Mouse (Mus musculus) thymus, adult 18-20 months (tissue): ENCODE measurements around the gene Wwox.

Experiments used
- DNase-seq, 2 experiments: peaks; one replicate each; pipeline ENCODE4 v3.0.0; 2022; ENCODE audit warnings: mixed read lengths in 2 of 2

Gene Wwox

DNA sequence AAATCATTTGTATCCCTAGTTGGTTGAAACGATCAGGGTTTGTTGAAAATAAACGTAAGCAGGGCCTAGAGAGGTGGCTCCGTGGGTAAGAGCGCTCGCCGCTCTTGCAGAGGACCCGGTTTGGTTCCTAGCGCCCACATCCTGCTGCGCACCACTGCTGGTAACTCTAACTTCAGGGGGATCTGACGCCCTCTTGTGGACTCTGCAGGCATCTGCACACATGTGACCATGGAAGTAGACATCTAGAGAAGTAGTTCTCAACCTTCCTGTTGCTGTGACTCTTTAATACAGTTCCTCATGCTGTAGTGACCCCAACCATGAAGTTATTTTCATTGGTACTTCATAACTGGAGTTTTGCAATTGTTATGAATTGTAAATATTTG is 29.7 kb downstream of the Wwox start:
- no peak for DNase-seq

DNA sequence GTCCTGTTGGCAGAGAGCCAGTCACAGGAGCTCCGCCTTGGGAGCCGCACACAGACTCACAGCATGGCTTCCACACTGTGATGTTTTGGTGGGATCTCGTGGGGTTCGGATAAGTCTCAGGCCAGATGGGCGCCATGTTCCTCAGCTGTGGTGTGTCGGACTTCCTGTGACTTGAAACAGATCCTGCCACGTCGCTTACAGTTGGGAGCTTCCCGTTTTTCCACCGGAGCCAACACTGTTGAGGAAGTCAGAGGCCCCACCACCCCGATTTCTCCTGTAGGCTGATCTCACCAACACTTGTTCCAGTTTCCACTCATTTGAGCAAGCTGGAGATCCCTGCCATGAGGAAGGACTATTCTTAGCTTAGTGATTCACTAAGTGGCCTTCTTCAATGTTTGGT is 34.1 kb downstream of the Wwox start:
- DNase-seq = no peak

DNA sequence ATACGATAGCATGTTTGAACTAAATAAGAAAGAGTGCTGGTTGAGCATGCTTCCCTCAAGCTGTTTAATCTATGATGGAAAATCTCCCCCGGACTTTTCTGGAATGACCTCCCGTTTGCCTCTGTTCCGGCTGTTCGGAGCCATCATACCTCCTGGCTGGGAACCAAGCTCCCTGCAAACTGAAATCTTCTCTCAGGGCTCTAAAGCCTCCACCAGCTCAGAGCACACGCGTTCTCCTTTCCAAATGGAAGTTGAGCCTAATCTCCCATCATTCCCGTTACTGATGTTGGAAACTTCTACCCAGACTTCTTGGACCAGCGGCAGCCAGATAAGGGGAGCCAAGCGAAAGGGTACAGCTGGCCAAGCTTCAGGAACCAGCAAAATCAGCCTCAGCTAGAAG is 37.5 kb downstream of the Wwox start:
- DNase-seq = no peak

DNA sequence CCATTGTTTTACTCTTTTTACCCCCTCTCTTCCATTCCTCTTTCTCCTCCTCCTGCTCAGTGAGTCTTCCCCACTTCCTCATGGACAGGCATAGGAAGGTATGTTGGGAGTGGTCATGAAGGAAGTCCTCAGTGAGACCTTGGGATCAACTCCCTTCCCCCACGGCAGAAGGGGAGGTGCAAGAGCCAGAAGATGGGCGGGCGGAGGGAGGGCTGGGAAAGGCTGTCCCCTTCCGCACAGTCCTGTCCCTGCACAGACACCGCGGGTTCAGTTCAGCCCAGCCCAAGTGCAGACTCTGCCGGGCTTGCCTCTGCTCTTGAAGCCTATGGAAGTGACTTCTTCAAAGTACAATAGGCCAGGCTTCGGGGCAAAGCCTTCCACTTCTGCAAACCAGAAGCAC is 38.3 kb downstream of the Wwox start:
- no peak for DNase-seq

DNA sequence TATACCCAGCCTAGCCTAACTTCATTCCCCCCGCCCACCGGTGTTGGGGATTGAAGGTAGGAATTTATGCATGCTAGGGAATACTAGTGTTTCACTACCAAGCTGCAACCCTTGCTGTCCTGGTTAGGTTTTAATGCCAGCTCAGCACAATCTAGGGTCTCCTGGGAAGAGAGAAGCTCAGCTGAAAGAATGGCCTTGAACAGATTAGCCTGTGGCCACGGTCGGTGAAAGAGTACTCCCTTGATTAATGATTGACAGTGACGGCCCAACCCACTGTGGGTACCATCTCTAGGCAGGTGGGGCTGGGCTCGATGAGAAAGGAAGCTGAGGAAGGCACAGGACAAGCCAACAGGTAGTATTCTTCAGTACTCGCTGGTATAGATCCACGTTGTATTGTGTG is 40.3 kb downstream of the Wwox start:
- DNase-seq = no peak

DNA sequence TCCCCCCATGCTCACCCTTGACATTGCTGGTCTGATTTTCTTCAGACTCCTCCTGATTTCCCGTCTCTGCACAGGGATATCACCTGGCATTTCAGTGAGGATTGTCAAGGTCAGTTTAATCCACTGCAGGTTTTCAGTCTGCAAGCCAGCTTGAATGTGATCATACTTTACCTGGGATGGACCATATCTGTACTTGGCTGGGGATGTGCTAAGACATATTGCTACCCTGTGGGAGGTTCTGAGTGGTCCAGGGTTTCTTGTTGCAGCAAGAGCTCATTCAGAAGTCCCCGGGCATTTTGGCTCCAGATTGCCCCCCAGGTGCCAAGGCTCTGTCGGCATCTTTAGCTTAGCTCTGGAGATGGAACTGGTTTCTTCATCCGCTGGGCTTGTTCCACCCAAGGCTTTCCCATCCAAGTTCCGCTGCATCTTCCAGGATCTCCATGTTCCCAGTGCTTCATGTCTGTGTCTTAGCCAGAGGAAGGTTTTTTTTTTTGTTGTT is 52.3 kb downstream of the Wwox start:
- no peak for DNase-seq

DNA sequence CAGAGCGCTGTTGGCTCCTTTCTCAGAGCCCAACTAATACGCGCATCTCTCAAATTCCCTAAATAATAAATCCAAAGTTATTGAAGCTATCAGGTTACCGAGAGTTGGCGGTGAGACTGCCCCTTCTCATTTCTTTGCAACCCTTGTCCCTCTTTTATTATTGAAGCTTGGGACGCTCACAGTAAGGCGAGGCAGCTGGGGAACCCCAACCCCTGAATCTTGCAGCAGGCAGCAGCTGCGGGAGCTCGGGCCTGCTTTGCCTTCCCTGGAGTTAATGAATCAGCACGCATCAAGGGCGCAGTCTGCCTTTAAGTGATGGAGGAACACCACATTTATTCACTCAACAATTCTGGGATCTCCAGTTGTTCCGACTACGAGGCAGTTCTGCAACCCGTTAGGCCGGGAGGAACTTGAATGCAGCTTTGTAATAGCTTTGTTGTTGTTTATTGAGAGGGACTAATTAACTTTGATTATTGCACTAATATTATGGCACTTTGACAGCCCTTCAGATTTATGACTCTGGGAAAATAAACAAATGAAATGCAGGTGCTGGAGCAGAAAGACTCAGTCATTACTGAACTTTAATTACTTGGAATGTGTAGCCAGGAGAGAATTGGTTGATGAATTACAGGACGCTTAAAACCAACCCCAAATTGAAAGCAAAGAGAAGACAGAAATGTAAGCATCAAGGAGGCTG is 60.1 kb downstream of the Wwox start:
- DNase-seq = no peak

DNA sequence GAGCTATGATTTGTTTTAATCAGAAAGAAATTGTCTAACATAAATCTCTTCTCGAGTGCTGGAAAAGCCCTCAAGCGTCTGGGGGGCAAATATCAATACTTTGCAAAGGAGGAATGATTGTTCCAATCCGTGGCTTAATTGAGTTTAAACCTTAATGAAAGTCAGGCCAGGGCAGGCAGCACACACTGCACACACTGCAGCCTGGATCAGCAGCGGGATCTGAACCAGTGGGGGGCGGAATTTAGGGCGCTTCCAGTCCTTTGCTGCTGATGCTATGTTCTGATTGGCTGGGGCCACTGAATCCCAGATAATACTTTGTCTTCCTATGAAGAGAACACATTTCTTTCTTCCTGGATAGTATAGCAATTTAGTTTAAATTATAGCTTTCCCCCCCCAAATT is 62.5 kb downstream of the Wwox start:
- no peak for DNase-seq

DNA sequence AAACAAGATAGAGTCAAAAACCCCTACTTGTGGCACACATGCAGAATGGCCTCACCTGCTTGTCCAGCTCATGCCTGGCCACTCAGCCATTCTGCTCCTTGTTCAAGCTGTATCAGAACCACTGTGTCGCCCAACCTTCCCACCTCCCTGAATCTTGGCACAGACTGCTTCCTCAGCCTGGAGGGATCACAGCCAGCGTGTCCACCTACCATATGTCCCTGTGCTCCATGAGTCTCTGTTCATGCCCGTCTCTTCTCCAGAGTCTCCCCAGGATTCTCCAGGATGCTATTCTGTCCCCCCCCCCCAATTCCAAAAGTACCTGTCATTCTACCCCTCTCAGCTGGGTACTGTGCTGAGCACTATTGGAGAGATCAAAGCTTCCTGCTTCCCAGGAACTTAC is 63.7 kb downstream of the Wwox start:
- no peak for DNase-seq

DNA sequence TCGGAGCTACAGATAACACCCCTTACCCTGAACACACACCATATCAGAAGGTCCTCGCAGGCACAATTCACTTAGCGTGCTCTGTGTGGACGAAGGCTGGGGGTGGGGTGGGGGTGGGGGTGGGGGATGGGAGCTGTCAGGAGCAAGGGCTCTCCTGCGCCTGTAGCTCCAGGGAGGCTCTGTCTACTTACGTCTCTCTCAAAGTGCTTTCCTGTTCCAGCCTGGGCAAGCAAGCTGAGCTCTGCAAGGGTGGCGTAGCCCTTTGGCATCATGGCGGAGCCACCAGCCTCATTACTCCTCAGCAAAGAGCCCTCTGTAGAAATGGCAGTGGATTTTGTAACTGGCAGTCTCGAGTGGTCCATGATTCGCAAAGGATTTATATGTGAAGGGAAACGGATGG is 65.4 kb downstream of the Wwox start:
- no peak for DNase-seq

DNA sequence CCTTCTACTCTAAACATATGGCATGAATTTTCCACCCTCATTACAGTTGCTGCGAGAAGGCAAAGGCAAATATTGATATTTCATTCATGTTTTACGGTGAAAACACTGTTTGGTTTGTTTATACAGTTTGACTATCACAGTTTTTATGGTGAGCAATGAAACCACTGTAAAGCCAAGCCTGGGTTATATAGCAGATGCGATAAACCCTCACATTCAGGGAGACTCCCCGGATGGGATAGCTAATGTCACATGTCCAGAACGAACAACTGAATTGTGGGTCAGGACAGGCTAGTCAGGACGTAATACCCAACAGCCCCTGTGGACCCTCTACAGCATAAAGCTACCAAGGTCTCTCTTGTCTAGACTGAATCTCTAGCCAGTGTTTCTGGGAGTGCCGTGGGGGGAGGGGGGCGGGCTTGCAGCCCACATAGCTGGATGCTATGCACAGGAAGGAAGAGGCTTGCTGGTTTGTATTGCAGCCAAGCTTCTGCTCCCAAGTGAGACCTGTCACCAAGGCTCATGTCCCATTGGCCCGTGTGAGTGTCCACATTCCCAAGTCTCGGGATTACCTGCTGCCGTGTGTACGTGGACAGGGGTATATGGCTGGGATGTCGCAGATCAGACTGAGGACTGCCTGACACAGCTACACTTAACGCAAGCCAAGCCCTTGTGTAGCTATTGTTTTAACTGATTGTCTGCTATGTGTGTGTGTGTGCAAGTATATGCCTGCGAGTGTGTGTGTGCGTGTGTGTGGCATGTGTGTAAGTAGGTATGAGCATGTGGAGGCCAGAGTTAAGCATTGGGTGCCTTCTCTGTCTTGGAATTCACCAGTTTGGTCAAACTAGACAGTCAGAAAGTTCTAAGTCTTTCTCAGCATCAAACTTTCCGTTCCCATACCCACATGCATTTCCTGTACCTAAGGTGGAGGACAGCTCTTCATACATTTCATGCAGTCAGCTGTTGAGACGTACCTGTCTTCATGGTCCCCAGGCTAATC is 66.2 kb downstream of the Wwox start:
- no peak for DNase-seq

DNA sequence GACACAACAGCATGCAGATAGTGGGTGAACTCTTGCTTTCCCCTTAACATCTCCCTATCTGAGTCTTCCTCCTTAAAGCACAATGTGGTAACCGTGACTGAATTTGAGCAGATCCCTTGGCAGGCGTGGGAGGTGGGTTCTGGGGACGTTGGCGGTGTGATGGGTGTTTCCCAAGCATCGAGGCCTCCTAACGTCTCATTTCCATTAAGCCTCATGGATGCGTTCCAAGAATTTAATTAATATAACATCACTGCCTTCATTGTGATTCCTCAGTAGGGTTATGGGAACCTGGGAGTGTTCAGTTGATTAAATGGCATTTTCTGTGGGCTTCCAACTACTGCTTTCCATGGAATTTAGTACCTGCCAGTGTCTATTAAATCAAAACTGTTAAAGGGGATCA is 67.9 kb downstream of the Wwox start:
- no peak for DNase-seq

DNA sequence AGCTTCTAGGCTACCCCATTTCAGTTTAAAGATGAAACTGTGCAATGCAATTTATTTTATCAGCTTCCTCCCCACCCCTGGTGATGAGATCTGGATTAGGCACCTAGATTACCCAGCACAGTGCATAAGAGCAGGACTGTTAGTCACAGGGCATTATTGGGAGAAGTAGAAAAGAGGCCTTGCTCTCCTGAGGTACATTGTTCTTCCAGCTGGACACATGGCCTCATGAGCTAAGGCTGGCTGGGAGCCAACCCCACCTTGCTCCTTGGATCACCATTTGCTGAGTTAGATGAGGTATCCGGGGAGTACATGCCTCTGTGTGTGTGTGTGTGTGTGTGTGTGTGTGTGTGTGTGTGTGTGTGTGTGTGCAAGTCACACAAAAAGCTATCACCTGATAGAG is 70.8 kb downstream of the Wwox start:
- DNase-seq = no peak

DNA sequence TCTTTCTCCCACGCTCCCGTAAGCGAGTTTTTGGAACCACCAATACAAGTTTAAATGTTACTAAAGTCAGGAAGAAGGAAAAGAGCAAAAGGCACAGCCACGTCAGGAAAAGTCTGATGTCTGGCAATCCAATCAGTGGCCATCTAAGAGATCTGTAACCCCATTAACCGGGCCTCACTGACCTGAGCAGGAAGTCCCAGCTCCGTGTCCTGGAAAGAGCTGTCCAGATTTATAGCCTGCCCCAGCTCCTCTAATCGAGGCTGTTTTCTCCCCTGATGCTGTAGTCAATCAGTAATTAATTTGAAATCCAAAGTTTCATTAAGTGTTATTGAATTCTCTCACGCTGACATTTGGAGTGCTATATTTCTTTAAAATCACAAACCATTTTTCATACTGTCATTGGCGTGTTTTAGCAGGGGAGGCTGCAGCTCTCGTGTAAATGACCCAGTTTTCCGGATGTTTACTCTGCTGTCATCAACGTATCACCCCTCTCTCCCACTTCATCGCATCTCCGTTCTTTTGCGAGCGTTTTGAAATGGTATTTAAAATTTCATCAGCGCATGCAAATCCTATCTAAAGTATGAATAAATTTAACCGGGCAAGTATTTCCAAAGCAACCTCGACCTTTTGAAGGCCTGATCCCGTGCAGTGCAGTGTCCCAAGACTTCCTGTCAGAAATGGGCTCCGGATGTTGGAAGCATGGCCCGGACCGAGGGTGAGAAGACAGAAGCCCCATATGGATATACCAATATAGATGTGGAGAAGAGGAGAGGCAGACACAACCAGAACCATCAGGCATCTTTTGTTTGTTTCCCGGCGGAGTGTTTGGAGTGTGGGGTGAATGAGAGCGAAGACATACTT is 72.8 kb downstream of the Wwox start:
- no peak for DNase-seq

DNA sequence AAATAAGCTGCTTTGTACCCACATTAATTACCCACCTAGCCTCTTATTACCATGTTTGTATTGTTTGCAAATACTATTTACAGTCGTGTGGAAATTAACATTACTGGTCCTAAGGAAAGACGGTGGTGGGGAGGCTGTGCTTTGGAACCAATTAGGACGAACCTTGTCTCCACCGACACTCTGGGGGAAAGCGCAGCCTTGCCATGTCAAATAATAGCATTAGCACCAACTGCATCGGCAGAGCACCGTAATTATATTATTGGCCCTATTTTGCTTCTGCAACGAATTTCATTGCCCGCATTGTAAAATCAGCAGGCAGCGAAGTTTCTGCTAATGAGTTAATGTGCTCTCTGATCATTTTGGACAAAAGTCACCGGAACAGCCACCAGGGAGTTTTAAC is 75.2 kb downstream of the Wwox start:
- DNase-seq = no peak

DNA sequence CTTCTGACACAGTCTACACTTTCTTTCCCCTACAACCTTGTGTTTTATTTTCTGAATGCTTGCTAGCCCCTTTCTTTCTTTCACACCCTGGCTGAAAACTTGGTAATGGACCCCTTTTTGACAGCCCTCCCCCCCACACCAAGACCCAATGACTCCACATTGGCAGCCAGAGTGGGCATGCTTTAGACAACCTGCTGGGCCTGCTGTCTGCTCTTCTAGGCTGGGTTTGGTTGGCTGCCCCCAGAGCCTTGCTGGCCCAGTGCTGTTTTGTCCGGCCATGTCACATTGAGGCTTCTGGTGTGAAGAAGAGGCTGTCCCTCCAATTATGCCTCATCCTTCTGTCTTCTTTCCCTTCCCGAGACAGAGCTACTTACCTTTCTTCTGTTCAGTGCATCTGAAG is 83.6 kb downstream of the Wwox start:
- no peak for DNase-seq

DNA sequence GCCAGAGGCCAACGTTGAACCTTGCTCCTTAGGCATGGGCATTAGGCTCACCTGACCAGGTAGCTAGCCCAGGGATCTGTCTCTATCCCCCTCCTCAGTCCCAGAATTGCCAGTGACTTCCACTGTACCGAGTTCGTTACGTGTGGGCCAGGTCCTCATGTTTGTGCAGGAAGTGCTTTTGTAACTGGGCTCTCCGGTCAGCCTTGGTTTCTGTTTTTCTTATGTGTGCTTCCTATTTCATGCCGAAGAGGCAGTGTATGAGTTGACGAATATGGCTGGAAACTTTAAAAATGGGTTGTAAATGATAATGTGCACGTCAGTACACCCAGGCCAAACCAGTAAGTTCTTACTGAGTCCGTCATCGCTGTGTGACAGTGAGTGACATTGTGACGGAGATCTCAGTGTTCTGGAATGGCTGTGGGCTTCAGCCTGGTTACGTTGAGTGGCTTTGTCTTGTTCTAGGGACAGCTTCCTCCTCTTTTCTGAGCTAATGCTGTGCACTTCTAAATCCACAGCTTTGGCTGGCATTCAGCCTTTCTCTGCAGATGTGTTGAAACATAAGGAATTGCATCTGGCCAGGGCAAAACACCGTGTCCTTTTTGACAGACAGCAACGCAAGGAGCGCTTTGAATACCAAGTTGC is 87.3 kb downstream of the Wwox start:
- DNase-seq = no peak

DNA sequence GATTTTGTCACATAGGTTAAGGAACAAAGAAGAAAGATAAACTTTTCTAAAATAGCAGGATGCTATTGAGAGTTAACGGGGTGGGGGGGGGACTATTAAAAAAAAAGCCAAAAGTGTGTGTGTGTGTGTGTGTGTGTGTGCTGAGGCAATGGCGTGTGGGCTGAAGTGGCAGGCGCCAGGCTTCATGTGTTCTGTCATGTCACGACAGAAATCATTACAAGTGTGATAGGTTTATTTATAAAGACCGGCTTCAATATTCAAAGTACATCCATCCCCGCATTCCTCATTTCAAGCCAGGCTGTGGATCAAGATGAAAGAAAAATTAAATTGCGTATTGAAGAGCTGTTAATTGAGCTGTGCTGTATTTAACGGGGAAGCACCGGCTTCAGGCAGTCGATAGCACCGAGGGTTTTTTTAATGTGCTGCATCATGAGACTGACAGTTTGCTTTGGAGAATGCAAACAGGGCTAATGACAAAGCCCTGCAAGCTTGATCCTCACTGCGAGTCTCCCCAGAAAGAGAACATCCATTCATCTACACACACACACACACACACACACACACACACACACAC is 88.3 kb downstream of the Wwox start:
- no peak for DNase-seq

DNA sequence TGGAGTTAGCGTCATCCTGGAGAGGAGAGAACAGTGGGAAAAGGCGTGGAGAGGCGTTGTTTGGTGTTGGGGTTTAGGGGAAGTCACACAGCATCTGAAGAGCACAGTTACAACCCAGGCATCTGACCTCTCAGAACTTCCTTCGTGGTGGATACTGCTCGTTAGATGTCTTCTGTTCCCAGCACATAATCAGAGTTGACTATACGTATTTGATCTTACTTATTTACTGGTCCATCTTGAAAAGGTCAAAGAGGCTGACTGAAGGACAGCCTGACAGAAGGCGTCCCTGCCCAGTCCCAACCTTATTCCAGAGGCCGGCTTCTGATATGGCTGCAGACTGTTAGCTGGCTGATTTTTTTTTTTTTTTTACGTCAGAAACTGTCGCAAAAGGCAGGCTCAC is 90.1 kb downstream of the Wwox start:
- DNase-seq = no peak

DNA sequence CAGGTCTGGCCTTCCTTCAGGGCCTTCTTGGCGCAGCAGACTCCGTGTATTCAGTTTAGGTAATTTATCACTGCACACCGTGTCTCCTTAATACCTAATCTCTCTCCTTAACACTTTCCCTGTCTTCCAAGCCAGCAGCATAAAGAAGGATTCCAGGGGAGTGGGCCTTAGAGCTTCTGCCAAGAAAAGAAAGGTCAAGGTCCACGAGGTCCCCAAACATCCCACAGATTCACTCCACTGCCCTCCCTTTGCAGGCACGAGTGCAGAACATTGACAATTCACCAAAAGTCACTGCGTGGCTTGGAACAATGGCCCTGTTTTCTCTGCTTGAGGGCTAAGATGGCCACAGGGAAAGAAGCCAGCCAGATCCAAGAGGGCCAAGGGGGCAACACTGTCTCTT is 96.7 kb downstream of the Wwox start:
- DNase-seq = no peak

DNA sequence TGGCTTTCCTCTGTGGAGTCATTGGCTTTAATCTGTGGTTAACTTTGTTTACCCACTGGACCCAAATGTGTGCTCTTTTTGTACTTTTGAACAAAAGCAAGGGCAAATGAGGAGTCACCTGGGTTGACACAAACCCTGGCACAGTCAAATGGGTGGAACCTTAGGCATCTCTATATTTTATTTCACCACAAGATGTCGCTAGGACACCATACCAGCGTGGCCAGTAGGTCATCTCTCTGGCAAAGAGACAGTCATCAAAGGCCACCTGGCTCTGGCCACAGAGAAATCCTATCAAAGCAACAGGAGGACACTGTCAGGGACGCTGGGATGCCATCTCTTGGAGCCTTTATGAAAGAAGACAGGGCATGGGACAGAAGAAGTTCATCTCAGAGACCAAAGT is 101.7 kb downstream of the Wwox start:
- no peak for DNase-seq

DNA sequence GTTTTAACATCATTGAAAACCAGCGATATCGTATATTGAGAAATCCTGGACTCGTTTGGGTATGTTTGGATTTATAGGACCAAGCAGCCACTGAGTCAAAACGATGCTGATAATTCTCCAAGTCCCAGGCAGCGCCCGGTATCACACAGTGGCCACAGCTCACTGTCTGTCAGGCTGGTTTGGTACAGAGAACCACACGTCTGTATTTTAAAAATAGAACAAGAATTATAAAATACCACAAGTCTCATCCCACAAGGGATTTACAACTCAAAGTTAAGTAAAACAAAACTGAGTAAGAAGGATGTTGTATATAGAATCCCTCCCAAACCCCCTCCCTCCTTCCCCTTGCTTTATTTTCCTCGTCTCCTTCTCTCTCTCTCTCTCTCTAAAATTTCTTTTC is 108.9 kb downstream of the Wwox start:
- no peak for DNase-seq
